Mouse (Mus musculus) spleen, postnatal 14 days (tissue): ENCODE results near the gene Rapgef3.

Experiments used
- DNase-seq, 2 experiments: peaks; one replicate each; pipeline ENCODE4 v3.0.0; 2021 to 2022; ENCODE audit warnings: low spot score in 2 of 2

The Rapgef3 gene

DNA sequence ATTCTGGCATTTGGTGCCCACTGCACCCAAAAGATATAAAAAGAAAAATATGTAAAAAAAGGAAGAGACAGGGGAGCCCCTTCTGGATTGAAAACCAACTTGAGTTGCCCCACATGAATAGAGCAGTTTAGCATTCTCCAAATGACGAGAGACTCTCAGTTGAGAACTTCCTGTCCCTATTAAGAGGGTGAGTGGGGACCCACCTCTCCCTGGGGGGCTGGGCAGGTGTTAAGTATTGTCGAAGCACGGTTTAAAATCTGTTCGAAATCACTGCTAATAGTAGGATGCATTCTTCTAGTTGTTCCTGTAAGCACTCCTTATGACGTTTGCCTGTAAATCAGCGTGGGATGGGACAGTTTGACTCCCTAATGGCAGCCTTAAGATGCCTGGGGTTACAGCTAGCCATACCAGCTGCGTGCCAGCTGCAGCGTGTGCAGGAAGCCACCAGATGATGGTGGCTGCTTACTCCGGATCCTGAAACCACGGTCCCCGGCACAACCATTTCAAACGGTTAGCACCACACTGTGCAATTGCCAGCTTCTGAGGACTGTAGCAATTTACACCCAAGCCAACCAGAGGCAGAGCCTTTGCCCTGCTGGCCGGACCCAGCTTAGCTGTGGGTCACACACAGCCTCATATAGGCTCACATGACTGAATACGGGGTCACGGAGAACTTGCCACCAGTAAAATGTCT is 46.6 kb downstream of the Rapgef3 start:
- no peak for DNase-seq

DNA sequence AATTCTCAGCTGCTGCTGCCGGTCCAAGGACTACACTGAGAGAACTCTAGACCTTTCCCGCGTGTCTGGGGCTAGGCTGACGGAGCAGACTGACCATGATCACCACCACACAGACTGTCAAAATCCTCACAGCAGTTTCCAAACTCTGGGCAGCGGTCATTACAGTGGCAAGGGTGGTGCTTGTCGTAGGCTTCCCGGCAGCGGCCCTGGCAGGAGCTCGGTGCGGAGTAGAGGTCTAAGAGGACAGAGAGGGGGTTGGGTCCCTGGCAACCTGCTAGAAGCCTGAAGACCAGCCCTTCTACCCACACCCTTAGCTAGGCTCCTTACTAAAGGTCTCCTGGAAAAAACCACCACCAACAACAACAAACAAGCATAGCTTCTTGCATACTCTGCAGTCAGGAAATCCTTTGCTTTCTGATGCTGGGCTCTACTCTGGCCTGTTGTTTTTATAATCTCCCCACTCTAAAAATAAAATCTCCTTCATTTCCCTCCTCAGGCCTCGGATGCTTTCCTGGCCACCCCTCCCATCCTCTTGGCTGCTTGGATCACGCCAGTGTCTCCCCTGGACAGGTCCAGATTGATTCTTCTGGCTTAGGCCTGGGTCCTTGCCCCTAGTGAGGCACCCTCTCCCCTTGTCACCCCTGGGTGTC is 47.6 kb downstream of the Rapgef3 start:
- DNase-seq, result no peak

GRCm38 (mm10) chr15:97719494-97719893 is 48.3 kb downstream of the Rapgef3 start:
- no peak for DNase-seq

DNA sequence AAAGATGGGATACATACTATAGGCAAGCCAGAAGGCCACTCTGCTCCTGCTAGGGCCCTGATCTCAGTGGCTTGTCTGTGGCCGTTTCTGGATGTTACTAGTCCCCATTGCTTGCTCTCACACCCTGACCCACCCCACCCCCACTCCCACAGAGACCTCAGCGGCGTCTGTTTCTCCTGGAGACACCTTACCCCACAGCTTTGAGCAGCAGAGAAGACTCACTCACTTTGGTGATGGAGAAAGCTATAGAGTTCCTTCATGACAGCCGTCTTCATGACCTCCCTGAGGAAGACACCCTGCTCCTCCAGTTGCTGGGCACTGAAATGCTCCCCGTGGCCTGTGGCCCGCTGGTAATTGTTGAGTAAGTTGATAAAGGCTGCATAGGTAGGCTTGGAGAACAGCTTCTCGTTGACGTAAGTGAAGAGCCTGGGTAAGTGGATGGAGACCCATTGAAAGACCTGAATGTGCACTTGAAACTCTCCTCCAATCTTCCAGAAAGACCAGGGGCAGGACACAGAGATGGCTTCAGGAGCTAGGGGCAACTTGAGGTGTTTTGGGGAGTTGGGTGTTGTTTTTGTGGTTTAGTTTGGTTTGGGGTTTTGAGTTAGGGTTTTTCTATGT is 49.1 kb downstream of the Rapgef3 start:
- no peak for DNase-seq

DNA sequence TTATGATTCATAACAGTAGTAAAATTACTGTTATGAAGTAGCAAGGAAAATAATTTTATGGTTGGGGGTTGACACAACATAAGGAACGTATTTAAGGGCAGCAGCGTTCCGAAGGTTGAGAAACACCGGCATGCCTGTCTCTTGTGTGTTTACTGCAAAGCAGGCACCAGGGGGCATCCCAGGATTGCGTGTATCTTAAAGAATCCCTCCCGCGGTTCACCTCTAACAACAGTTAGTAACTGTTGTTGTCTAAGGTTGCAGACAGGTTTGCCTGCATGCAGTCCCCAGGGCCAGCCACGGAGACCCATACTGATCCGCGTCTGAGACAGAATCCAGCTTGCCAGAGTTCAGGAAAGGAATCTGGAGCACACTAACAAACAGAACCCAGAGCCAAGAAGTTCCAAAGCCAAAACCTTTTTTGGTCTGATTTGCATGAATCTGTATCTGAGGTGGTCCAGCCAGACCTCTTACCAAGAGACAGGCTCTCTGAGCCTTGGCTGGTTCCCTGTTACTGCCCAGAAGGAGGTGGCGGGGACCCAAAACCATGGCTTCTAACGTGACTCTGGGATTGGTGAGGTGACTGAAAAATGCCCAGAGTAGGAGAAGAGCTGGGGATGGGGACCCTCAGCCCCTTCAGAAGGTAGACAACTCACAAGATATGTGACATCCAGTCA is 49.8 kb downstream of the Rapgef3 start:
- peak; percentile 21 to 58 for DNase-seq

DNA sequence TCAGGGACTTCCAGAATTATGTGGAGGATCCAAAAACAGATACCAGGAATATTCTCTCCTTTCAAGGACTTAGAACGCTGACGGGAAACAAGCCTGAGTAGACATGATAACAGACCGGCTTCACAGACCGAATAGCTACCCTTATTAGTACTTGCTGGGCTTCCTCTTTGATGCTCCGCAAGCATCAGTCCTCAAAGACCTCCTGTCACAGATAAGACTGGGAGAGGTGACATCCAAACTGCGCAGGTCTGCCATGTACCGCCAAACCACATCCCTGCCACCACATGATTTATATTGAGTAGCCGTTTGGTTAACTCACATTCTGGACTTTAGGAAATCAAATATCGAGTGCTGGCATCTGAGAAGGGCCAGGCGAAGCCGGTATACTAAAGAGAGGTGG is 51.0 kb downstream of the Rapgef3 start:
- DNase-seq, result no peak

DNA sequence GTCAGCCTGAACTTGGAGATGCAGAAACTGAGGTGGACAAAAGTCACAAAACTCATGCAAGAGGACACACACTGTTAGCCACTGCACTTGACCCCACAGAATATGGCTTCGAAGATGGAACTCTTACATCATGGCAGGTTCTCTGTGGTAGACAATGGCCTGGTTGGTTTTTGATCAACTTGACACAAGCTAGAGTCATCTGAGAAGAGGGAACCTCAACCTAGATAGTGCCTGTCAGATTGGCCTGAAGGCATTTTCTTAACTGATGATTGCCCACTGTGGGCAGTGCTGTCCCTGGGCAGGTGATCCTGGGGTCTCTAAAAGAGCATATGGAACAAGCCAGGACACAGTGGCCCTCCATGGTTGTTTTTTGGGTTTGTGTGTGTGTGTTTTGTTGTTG is 52.0 kb downstream of the Rapgef3 start:
- no peak for DNase-seq

GRCm38 (mm10) chr15:97715083-97715482 is 52.7 kb downstream of the Rapgef3 start:
- no peak for DNase-seq

DNA sequence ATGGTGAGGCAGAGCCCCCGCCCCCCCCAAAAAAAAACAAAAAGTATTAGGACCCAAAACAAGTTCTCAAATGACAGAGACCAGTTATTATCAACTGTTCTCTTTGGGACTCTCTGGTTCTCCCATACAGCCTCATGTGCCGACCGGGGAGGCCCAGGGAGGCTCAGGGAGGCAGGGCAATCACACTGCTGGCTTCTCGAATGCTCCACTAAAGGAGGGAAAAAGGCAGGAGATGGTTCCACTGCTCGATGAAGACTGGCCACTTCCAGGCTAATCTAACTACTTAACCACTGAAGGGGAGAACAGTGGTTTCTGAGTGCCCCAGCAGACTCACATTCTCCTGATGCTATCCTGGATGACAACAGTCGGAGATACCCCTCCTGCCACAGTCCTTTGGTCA is 55.2 kb downstream of the Rapgef3 start:
- no peak for DNase-seq

GRCm38 (mm10) chr15:97710906-97711305 is 56.9 kb downstream of the Rapgef3 start:
- DNase-seq, result no peak

DNA sequence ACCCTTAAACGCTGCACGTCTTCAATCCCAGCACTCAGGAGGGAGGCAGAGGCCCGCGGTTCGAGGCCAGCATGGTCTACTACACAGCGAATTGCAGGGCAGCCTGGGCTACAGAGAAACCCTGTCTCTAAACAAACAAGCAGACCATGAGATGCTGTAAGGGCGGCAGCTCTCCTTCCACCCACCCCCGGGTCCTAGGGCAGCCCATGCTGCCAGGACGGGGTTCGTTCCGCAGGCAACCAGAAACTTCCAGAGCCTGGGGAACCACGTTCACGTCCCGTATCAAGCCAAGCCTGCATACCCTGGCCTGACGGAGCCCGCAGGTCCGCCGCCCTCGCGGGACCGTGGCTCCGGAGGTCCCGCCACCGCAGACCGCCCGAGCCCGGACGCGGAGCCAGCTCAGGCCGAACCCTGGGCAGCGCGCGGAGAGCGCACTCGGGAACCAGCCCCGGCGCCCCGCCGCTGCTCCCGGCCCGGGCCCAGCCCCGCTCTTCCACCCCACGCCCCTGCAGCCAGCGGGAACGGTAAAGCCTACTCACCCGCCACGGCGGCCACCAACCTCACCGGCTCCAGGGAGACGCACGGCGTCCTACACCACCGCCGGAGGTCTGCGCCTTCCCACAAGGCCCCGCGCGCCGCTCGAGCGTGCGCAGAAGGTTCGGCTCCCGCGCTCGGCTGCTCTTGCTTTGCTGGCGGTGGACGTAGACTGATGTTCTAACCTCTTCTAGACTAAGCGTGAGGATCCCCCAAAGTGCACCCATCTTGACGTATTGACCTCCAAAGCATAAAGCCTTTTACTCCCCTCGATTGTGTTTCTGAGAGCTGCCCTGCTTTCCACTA is 62.3 kb downstream of the Rapgef3 start, which contains the start of gene Rpap3:
Rpap3 (minus strand) TSS at position 615 of the 840 bp plus-strand sequence.
- peak; percentile 64 to 78 for DNase-seq

- DNase-seq, result no peak
Observed at GRCm38 (mm10) chr15:97696616-97697015, 71.2 kb downstream of the Rapgef3 start.
